Mouse (Mus musculus) ovary, postnatal 14 days (tissue): ENCODE data around the gene Zfp157.
A peak's percentile ranks its signal among the peaks of the same experiment; 100 is the strongest.
"Not testable (repeated sequence)": the region's sequence is repeated elsewhere in the genome, so short reads cannot be mapped to it uniquely, and the experiment has no call there.

Experiments
- DNase-seq: peaks from one replicate; pipeline ENCODE4 v3.0.0; 2022; ENCODE audit warnings: low spot score

The Zfp157 gene

DNA sequence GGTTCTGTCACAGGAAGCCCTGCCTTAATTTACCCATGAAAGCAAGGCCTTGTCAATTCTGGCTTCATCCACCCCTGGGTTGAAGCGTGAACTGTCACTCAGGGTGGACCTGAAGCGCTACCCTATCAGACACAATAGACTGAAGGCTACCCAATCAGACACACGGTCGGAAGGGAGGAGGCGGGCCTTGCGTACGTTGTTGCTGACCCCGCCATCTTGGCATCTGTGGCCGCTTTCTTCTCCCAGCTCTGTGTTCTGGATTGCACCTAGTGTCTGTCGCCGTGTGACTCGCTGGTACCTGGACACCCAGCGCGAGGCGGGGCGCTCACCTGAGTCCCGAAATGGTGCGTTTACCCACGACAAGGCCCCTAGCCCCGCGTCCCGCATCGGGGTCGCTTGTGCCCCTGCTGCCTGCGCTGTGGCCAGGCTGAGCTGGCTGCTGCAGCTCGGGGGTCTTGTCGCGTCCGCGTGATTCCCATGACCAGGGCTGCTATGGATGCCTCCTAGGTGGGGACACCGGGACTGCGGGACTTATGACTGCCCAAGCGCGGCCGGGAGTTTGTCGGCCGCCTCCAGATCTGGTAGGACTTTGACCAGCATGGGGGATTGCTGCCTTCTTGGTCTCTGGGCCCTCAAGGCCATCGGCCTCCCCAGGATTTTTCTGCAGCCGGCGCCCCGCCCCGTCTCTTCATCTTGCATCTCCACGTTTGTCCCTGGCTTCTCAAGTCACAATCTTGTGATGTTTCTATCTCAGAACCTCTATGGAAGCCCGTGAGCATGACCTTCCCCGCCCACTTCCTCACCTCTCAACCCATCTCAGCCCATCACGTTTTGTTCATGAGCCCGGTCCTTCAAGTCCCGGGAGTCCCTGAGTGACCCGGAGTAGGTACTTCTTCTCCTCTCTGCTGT lies at the start of gene Zfp157:
TSS of gene Zfp157 (plus strand) at position 183 of the 909 bp plus-strand sequence.
- peak; percentile 79 for DNase-seq

DNA sequence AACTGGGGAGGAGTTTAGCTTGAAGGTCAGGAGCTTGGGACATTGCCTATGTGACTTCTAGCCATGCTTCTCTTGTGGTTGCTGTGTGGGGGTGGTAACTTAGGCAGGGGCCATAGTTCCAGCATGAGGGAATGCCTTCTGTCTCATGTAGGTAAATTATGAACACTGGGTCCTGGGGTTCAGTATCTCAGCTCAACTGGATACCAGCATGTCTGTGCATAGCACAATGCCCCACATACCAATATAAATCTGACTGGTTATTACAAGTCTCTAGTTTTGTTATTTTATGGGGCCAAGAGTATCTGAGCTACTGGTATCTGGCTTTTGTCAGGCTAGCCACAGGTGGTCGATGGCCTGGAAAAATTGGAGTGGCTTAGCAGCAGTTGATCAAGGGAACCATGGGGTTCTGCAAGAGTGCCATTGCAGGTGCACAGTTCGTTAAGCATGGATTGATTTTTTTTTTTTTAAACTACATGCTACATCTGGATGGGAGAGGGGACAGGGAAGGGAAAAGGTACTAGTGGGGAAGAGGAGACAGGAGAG lies 43.4 kb upstream of the Zfp157 start:
- DNase-seq, result no peak

DNA sequence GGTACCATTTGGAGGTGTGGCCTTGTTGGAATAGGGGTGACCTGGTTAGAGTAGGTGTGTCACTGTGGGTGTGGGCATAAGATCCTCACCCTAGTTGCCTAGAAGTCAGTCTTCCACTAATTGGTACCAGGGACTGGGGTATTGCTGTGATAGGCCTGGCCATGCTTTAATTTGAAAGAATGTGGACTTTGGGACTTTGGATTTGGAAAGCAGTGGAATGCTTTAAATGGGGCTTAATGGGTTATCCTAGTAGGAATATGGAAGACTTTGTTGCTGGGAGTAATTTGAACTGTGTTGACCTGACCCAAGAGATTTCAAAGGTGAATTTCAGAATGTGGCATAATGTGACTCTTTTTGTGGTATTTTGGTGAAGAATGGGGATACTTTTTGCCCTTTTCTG lies 40.8 kb upstream of the Zfp157 start:
- not testable (repeated sequence) for DNase-seq

DNA sequence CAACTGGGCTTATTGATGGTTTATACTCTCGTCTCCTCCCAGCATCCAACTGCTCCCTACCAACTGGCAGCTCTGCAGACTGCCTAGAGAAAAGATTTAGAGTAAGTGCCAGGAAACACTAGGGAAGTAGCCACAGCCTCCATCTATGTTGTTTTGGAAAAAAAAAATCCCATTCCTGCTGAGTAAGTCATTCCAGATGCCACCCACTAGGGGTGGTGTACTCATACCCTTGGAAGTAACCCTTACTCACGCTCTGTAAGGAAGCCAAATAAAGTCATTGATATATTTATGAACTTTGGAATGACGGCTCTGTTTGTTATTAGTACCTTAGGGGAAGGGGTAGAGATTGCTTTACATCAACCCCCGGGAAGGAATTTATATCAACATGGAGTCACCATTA lies 17.1 kb downstream of the Zfp157 start:
- no peak for DNase-seq

DNA sequence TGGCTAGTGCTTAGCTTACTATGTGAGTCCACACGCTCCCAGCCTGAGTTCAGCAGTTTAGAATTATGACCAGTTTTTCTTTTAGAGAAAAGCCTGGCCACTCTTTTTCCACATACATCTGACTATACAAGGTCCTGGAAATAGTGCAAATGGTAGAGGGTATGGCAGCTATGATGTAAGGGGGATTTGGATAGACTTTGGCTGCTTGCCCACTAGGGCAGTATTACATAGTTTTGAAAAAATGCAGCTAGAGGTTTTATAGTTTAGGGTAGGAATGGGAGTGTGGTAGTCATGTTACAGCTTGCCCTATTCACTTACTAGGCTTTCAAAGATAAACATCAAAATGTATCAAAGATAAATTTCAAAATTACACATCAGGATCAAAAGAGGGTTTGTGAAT lies 17.8 kb downstream of the Zfp157 start:
- no peak for DNase-seq

DNA sequence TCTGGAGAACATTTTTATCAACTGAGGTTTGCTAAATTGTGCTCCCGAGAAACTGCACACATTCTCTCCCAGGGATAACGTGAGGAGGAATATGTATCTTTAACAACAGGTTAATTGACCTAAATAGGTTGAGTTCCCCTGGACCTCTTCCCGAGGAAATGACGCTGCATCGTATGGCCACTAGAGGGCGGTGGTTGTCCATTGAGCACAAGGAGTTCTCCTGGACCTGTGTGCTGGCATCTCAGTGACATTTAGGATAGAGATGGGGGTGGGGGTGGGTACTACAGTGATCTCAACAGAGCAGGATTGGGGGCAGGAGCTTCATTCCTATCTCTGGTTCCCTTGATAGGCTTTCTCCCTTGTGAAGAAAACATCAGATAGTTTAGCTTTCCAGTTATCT lies 32.3 kb downstream of the Zfp157 start:
- peak; percentile 38 for DNase-seq

DNA sequence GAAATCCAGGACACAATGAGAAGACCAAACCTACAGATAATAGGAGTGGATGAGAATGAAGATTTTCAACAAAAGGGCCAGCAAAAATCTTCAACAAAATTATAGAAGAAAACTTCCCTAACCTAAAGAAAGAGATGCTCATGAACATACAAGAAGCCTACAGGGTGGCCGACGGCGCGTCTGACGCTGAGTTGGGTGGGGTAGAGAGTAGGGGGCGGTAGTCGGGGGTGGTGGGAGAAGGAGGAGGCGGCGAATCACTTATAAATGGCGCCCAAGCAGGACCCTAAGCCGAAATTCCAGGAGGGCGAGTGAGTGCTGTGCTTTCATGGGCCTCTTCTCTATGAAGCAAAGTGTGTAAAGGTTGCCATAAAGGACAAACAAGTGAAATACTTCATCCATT lies 63.3 kb downstream of the Zfp157 start:
- DNase-seq, result not testable (repeated sequence)
